Mouse (Mus musculus) myocyte (in vitro differentiated cells): Measurements from ENCODE around the gene 1810043G02Rik.

Experiments
- CEBPB ChIP-seq: IDR thresholded peaks from 2 replicates; pipeline ENCODE4 v1.6.1; 2011; ENCODE audit warnings: mild to moderate bottlenecking, moderate library complexity; ENCODE audit not compliant: poor library complexity, insufficient read depth, severe bottlenecking
- E2F4 ChIP-seq: IDR thresholded peaks from one replicate; pipeline ENCODE4 v1.6.1; 2011; ENCODE audit warnings: mild to moderate bottlenecking, control low read depth, moderate library complexity; ENCODE audit not compliant: insufficient read depth
- MAX ChIP-seq: IDR thresholded peaks from one replicate; pipeline ENCODE4 v1.6.1; 2011; ENCODE audit warnings: low read depth, mild to moderate bottlenecking, control low read depth
- MYOD1 ChIP-seq, 3 experiments: IDR thresholded peaks; one replicate each; pipeline ENCODE4 v1.6.1; 2011; ENCODE audit warnings: control low read depth in 2 of 3, low read depth in 2 of 3, mild to moderate bottlenecking in 2 of 3, moderate library complexity in 1 of 3; ENCODE audit not compliant: insufficient read length in 2 of 3, control insufficient read depth in 1 of 3
- MYOG ChIP-seq, 3 experiments: IDR thresholded peaks; one replicate each; pipeline ENCODE4 v1.6.1; 2011; ENCODE audit warnings: control low read depth in 2 of 3, low read depth in 2 of 3, mild to moderate bottlenecking in 2 of 3; ENCODE audit not compliant: insufficient read length in 2 of 3, control insufficient read depth in 1 of 3, insufficient read depth in 1 of 3
- POLR2A ChIP-seq: IDR thresholded peaks from one replicate; pipeline ENCODE4 v1.6.1; 2011; ENCODE audit warnings: low read depth, mild to moderate bottlenecking, control low read depth, moderate library complexity; ENCODE audit not compliant: insufficient read length
- POLR2AphosphoS2 ChIP-seq: IDR thresholded peaks from one replicate; pipeline ENCODE4 v1.6.1; 2011; ENCODE audit warnings: low read depth, control low read depth; ENCODE audit not compliant: insufficient read length
- SRF ChIP-seq: IDR thresholded peaks from one replicate; pipeline ENCODE4 v1.6.1; 2011; ENCODE audit warnings: low read depth; ENCODE audit not compliant: control insufficient read depth, insufficient read length
- TCF12 ChIP-seq: IDR thresholded peaks from one replicate; pipeline ENCODE4 v1.6.1; 2011; ENCODE audit warnings: mild to moderate bottlenecking, control low read depth; ENCODE audit not compliant: poor library complexity, insufficient read depth, severe bottlenecking
- TCF3 ChIP-seq: IDR thresholded peaks from one replicate; pipeline ENCODE4 v1.6.1; 2011; ENCODE audit warnings: low read depth, control low read depth; ENCODE audit not compliant: insufficient read length
- USF1 ChIP-seq: IDR thresholded peaks from one replicate; pipeline ENCODE4 v1.6.1; 2011; ENCODE audit warnings: low read depth, mild to moderate bottlenecking, control low read depth, moderate library complexity

GRCm38 (mm10) chr10:77995639-77996038, 17.3 kb downstream of the 1810043G02Rik start:
- TF ChIP-seq TCF12 (no peak), POLR2A (no peak), CEBPB (no peak), USF1 (no peak), MAX (no peak), SRF (no peak), TCF3 (no peak), E2F4 (no peak), MYOG (IDR thresholded peaks at IDR 0.05; ENCODE audit: control insufficient read depth in 1 of 3, insufficient read depth in 1 of 3, insufficient read length in 2 of 3, low read depth in 2 of 3) (no peak), POLR2AphosphoS2 (no peak), MYOD1 (IDR thresholded peaks at IDR 0.05; ENCODE audit: control insufficient read depth in 1 of 3, insufficient read length in 2 of 3, low read depth in 2 of 3) (no peak)
